Mouse (Mus musculus): ENCODE data around the gene Krcc1.

Krcc1 gene

GRCm38 (mm10) chr6:71271389-71272315 is at the start of gene Krcc1:
Gene Krcc1, plus strand, starts transcription at chr6:71271677.
- DNase-seq (ENCODE audit: low spot score) = peak; percentile 98

- DNase-seq (ENCODE audit: low spot score) = no peak
Measured at GRCm38 (mm10) chr6:71224184-71224943, 47.1 kb upstream of the Krcc1 start.

GRCm38 (mm10) chr6:71226544-71226943 is 44.9 kb upstream of the Krcc1 start:
- no peak for DNase-seq (ENCODE audit: low spot score)

- peak; percentile 48 for DNase-seq (ENCODE audit: low spot score)
Measured at GRCm38 (mm10) chr6:71227157-71227770, 44.2 kb upstream of the Krcc1 start.

GRCm38 (mm10) chr6:71235121-71235520 is 36.4 kb upstream of the Krcc1 start:
- DNase-seq (ENCODE audit: low spot score) = no peak

GRCm38 (mm10) chr6:71235944-71236343 is 35.5 kb upstream of the Krcc1 start:
- peak; percentile 63 for DNase-seq (ENCODE audit: low spot score)

- DNase-seq (ENCODE audit: low spot score) = peak; percentile 73
Measured at GRCm38 (mm10) chr6:71236506-71236905, 35.0 kb upstream of the Krcc1 start.

- peak; percentile 50 for DNase-seq (ENCODE audit: low spot score)
Measured at GRCm38 (mm10) chr6:71237031-71237431, 34.4 kb upstream of the Krcc1 start.

GRCm38 (mm10) chr6:71239069-71239750 is 32.3 kb upstream of the Krcc1 start:
- DNase-seq (ENCODE audit: low spot score) = no peak

- DNase-seq (ENCODE audit: low spot score) = no peak
Measured at GRCm38 (mm10) chr6:71240831-71241230, 30.6 kb upstream of the Krcc1 start.

- no peak for DNase-seq (ENCODE audit: low spot score)
Measured at GRCm38 (mm10) chr6:71242811-71243210, 28.7 kb upstream of the Krcc1 start.

GRCm38 (mm10) chr6:71243258-71243657 is 28.2 kb upstream of the Krcc1 start:
- no peak for DNase-seq (ENCODE audit: low spot score)

GRCm38 (mm10) chr6:71248420-71248819 is 23.1 kb upstream of the Krcc1 start:
- DNase-seq (ENCODE audit: low spot score) = no peak

- no peak for DNase-seq (ENCODE audit: low spot score)
Measured at GRCm38 (mm10) chr6:71249615-71250014, 21.9 kb upstream of the Krcc1 start.

- DNase-seq (ENCODE audit: low spot score) = no peak
Measured at GRCm38 (mm10) chr6:71250951-71251350, 20.5 kb upstream of the Krcc1 start.

GRCm38 (mm10) chr6:71254456-71254855 is 17.0 kb upstream of the Krcc1 start:
- DNase-seq (ENCODE audit: low spot score) = no peak

GRCm38 (mm10) chr6:71256166-71256565 is 15.3 kb upstream of the Krcc1 start:
- no peak for DNase-seq (ENCODE audit: low spot score)

- DNase-seq (ENCODE audit: low spot score) = no peak
Measured at GRCm38 (mm10) chr6:71257375-71257774, 14.1 kb upstream of the Krcc1 start.

GRCm38 (mm10) chr6:71258562-71258961 is 12.9 kb upstream of the Krcc1 start:
- DNase-seq (ENCODE audit: low spot score) = no peak

GRCm38 (mm10) chr6:71259166-71259565 is 12.3 kb upstream of the Krcc1 start:
- no peak for DNase-seq (ENCODE audit: low spot score)

GRCm38 (mm10) chr6:71260051-71260640 is 11.3 kb upstream of the Krcc1 start:
- DNase-seq (ENCODE audit: low spot score) = no peak

GRCm38 (mm10) chr6:71261060-71261459 is 10.4 kb upstream of the Krcc1 start:
- no peak for DNase-seq (ENCODE audit: low spot score)

Measured in yolk sac, embryonic 10.5 days (tissue).